Mouse (Mus musculus) sigmoid colon, adult 10 weeks (tissue): Measurements from ENCODE around the gene Gramd1b. TPM values are rescaled to one million over a fixed set of nuclear protein-coding genes. Genes with fewer than 3 reads are reported as not detected.

ENCODE experiments used
- polyA plus RNA-seq: library from polyadenylated mRNA; stranded (reverse); fragments of 350-450 nt; fragmentation: Illumina TruSeq; extraction: RNeasy Lipid Tissue Mini Kit (QIAGEN cat#74804); gene quantifications from one replicate; pipeline ENCODE4 v1.2.3, GENCODE M21; 2014; ENCODE audit warnings: low read depth, low replicate concordance

Gramd1b gene
- polyA plus RNA-seq: 8.6 TPM

DNA sequence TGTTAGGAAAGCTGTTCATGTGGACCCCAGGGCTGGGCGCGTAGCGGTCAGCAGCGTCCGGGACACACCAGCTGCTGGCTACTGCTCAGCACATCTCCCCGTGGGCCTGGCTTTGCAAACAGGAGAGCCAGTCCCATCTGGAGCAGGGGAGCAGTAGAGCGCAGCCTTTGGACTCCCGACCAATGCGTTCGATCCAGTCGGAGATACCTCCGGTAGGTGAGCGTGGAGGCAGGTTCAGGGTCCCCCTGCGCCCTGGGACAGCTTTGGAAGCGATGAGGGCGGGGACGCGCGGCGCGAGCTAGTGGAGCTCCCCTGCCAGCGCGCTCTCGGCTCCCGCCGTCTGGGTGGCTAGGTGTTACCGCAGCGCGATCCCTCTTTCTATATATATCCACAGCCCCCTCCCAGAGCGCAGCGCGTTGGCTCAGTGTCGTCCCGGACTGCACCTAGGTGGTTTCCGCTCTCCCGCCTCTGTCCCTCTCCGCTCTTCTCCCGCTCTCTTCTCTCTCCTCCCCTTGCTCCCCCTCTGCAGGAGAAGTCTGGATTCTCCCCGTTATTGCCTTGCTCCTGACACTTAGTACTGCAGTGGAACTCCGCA, at the start of gene Gramd1b:
Gene Gramd1b (minus strand): TSS at position 357 of the 595 bp plus-strand sequence.

DNA sequence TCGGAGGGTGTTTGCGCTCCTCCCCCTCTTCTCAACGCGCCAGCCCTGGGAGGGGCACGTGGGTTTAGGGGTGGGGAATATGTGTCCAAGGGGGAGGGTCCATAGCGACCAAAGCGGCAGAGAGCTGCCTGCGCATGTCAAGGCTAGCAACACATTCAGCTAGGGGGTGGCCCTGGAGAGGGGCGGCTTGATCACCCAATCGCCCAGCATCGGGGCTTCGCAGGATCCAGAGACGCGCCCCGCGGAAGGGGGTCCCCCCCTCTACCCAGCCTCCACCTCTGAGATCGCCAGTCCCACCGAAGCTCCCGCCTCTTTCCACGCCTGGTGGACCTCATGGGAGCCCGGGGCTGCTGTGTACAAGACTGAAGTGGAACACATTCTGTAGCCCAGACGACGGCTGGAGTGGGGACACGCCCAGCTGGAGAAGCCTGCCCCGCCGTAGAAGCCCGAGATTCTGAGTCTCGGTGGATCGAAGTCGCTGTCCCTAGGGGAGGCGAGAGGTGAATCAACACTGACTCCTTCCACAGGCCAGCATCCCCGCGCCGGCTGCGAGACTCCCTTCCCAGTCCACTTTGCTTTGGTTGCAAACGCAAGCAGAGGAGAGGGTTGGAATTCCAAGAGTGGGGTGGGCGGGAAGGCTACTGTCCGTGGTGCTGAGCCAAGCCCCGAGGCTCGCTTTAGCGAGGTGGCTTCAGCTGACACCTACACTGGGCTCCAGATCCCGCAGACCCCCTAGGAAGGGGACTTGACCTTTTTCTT, 261.9 kb downstream of the Gramd1b start, which contains the start of gene Scn3b:
Gene Scn3b (plus strand): TSS at position 115 of the 759 bp plus-strand sequence.

Other genes with a start within 250 kb of the Gramd1b start
- gene Gm21915, start 139.2 kb upstream of the Gramd1b start, polyA plus RNA-seq: not detected
- 53.5 TPM for gene Clmp, start 154.6 kb upstream of the Gramd1b start, polyA plus RNA-seq